Mouse (Mus musculus): ENCODE results near the gene Pdzd2. TPM values are rescaled to one million over a fixed set of nuclear protein-coding genes. Genes with fewer than 3 reads are reported as not detected.
A peak's percentile ranks its signal among the peaks of the same experiment; 100 is the strongest.

The Pdzd2 gene
- polyA plus RNA-seq, 1 experiment from 2014 or later, result 21.8 TPM

GRCm38 (mm10) chr15:12617651-12618050 lies 122.1 kb downstream of the Pdzd2 start:
- H3K9me3 ChIP-seq, result no peaks in the 10 kb centered on the region
- no peak for ATAC-seq (ENCODE audit: insufficient number of reproducible peaks, insufficient read depth, low FRiP score, low TSS enrichment, low read depth)
- H3K4me3 ChIP-seq, result no peak overlapping the region
- WGBS, result 69% methylated on average over 11 of the region's 11 CpGs
- H3K4me2 ChIP-seq, result no peak overlapping the region
- H3K36me3 ChIP-seq, result no peaks in the 10 kb centered on the region
- H3K27me3 ChIP-seq, result no peaks in the 10 kb centered on the region
- no peak overlapping the region for H3K27ac ChIP-seq
- peaks cover 15% of the 10 kb centered on the region for H3K4me1 ChIP-seq
- no peak overlapping the region for H3K9ac ChIP-seq

- no peaks in the 10 kb centered on the region for H3K9me3 ChIP-seq
- H3K9ac ChIP-seq, result no peak overlapping the region
- H3K4me3 ChIP-seq, result no peak overlapping the region
- no peak overlapping the region for H3K27ac ChIP-seq
- no peaks in the 10 kb centered on the region for H3K27me3 ChIP-seq
- WGBS, result 78% methylated on average over 8 of the region's 8 CpGs
- H3K4me2 ChIP-seq, result no peak overlapping the region
- ATAC-seq (ENCODE audit: insufficient number of reproducible peaks, insufficient read depth, low FRiP score, low TSS enrichment, low read depth), result no peak
- no peaks in the 10 kb centered on the region for H3K36me3 ChIP-seq
- H3K4me1 ChIP-seq, result peaks cover 13% of the 10 kb centered on the region
Observed at GRCm38 (mm10) chr15:12617220-12617619, 122.5 kb downstream of the Pdzd2 start.

- ATAC-seq (ENCODE audit: insufficient number of reproducible peaks, insufficient read depth, low FRiP score, low TSS enrichment, low read depth), result no peak
- 65% methylated on average over 20 of the region's 20 CpGs for WGBS
- Histone ChIP-seq H3K4me2 (no peak overlapping the region), H3K4me1 (peaks cover 11% of the 10 kb centered on the region), H3K27ac (no peak overlapping the region), H3K27me3 (no peaks in the 10 kb centered on the region), H3K9me3 (no peaks in the 10 kb centered on the region), H3K4me3 (no peak overlapping the region), H3K9ac (no peak overlapping the region), H3K36me3 (no peaks in the 10 kb centered on the region)
Observed at GRCm38 (mm10) chr15:12614944-12615878, 124.5 kb downstream of the Pdzd2 start.

GRCm38 (mm10) chr15:12614011-12614410 lies 125.7 kb downstream of the Pdzd2 start:
- 60% methylated on average over 9 of the region's 9 CpGs for WGBS

GRCm38 (mm10) chr15:12612944-12613675 lies 126.6 kb downstream of the Pdzd2 start:
- Histone ChIP-seq H3K27me3 (no peaks in the 10 kb centered on the region), H3K27ac (no peak overlapping the region), H3K4me1 (peaks cover 11% of the 10 kb centered on the region), H3K36me3 (no peaks in the 10 kb centered on the region), H3K4me2 (no peak overlapping the region), H3K4me3 (no peak overlapping the region), H3K9ac (no peak overlapping the region), H3K9me3 (no peaks in the 10 kb centered on the region)
- no peak for ATAC-seq (ENCODE audit: insufficient number of reproducible peaks, insufficient read depth, low FRiP score, low TSS enrichment, low read depth)
- WGBS, result 78% methylated on average over 7 of the region's 7 CpGs

More at GRCm38 (mm10) chr15:12614011-12614410, 125.7 kb downstream of the Pdzd2 start:
- no peak overlapping the region for H3K9ac ChIP-seq
- H3K27me3 ChIP-seq, result no peaks in the 10 kb centered on the region
- H3K4me1 ChIP-seq, result peaks cover 11% of the 10 kb centered on the region
- H3K27ac ChIP-seq, result no peak overlapping the region
- H3K4me3 ChIP-seq, result no peak overlapping the region
- no peak for ATAC-seq (ENCODE audit: insufficient number of reproducible peaks, insufficient read depth, low FRiP score, low TSS enrichment, low read depth)
- H3K9me3 ChIP-seq, result no peaks in the 10 kb centered on the region
- no peak overlapping the region for H3K4me2 ChIP-seq
- no peaks in the 10 kb centered on the region for H3K36me3 ChIP-seq

GRCm38 (mm10) chr15:12608090-12608489 lies 131.6 kb downstream of the Pdzd2 start:
- Histone ChIP-seq H3K4me1 (peaks cover 16% of the 10 kb centered on the region), H3K36me3 (no peaks in the 10 kb centered on the region), H3K9ac (no peak overlapping the region), H3K4me2 (no peak overlapping the region), H3K27me3 (no peaks in the 10 kb centered on the region), H3K4me3 (no peak overlapping the region), H3K9me3 (0 out of 2 replicates have a peak, but pooled peaks cover 3% of the 10 kb centered on the region), H3K27ac (no peak overlapping the region)
- WGBS, result 84% methylated on average over 6 of the region's 6 CpGs
- no peak for ATAC-seq (ENCODE audit: insufficient number of reproducible peaks, insufficient read depth, low FRiP score, low TSS enrichment, low read depth)

- 67% methylated on average over 9 of the region's 9 CpGs for WGBS
- no peak overlapping the region for H3K4me3 ChIP-seq
- no peak overlapping the region for H3K4me2 ChIP-seq
- H3K9me3 ChIP-seq, result 0 out of 2 replicates have a peak, but pooled peaks cover 3% of the 10 kb centered on the region
- no peaks in the 10 kb centered on the region for H3K27me3 ChIP-seq
- ATAC-seq (ENCODE audit: insufficient number of reproducible peaks, insufficient read depth, low FRiP score, low TSS enrichment, low read depth), result no peak
- no peak overlapping the region for H3K27ac ChIP-seq
- peaks cover 15% of the 10 kb centered on the region for H3K4me1 ChIP-seq
- H3K36me3 ChIP-seq, result no peaks in the 10 kb centered on the region
- no peak overlapping the region for H3K9ac ChIP-seq
Observed at GRCm38 (mm10) chr15:12606306-12606705, 133.4 kb downstream of the Pdzd2 start.

- no peak for ATAC-seq (ENCODE audit: insufficient number of reproducible peaks, insufficient read depth, low FRiP score, low TSS enrichment, low read depth)
- Histone ChIP-seq H3K36me3 (no peaks in the 10 kb centered on the region), H3K27me3 (no peaks in the 10 kb centered on the region), H3K4me2 (no peak overlapping the region), H3K4me1 (peaks cover 15% of the 10 kb centered on the region), H3K9me3 (0 out of 2 replicates have a peak, but pooled peaks cover 3% of the 10 kb centered on the region), H3K4me3 (no peak overlapping the region), H3K9ac (no peak overlapping the region), H3K27ac (peak overlapping the region; percentile 76)
- WGBS, result 66% methylated on average over 10 of the region's 10 CpGs
Observed at GRCm38 (mm10) chr15:12605239-12605993, 134.3 kb downstream of the Pdzd2 start.

- Histone ChIP-seq H3K4me3 (no peak overlapping the region), H3K4me2 (no peak overlapping the region), H3K9ac (no peak overlapping the region), H3K9me3 (0 out of 2 replicates have a peak, but pooled peaks cover 3% of the 10 kb centered on the region), H3K4me1 (peaks cover 15% of the 10 kb centered on the region), H3K27me3 (no peaks in the 10 kb centered on the region), H3K36me3 (no peaks in the 10 kb centered on the region), H3K27ac (no peak overlapping the region)
- no peak for ATAC-seq (ENCODE audit: insufficient number of reproducible peaks, insufficient read depth, low FRiP score, low TSS enrichment, low read depth)
- WGBS, result 95% methylated on average over 4 of the region's 4 CpGs
Observed at GRCm38 (mm10) chr15:12603674-12604073, 136.1 kb downstream of the Pdzd2 start.

- no peak overlapping the region for H3K9ac ChIP-seq
- no peaks in the 10 kb centered on the region for H3K9me3 ChIP-seq
- H3K27me3 ChIP-seq, result peaks cover 9% of the 10 kb centered on the region; the same call in 1 of the 2 replicates
- peaks cover 7% of the 10 kb centered on the region; the same call in 1 of the 2 replicates for H3K4me1 ChIP-seq
- no peak for ATAC-seq (ENCODE audit: insufficient number of reproducible peaks, insufficient read depth, low FRiP score, low TSS enrichment, low read depth)
- H3K4me3 ChIP-seq, result no peak overlapping the region
- peaks cover 5% of the 10 kb centered on the region; the same call in 1 of the 2 replicates for H3K36me3 ChIP-seq
- H3K4me2 ChIP-seq, result no peak overlapping the region
- WGBS, result 60% methylated on average over 4 of the region's 4 CpGs
- H3K27ac ChIP-seq, result no peak overlapping the region
Observed at GRCm38 (mm10) chr15:12593094-12593493, 146.6 kb downstream of the Pdzd2 start.

- 51% methylated on average over 3 of the region's 3 CpGs for WGBS
- H3K4me2 ChIP-seq, result no peak overlapping the region
Observed at GRCm38 (mm10) chr15:12592628-12593027, 147.1 kb downstream of the Pdzd2 start.

More at GRCm38 (mm10) chr15:12592628-12593027, 147.1 kb downstream of the Pdzd2 start:
- peaks cover 9% of the 10 kb centered on the region; the same call in 1 of the 2 replicates for H3K27me3 ChIP-seq
- H3K9me3 ChIP-seq, result no peaks in the 10 kb centered on the region
- no peak overlapping the region for H3K9ac ChIP-seq
- ATAC-seq (ENCODE audit: insufficient number of reproducible peaks, insufficient read depth, low FRiP score, low TSS enrichment, low read depth), result no peak
- H3K4me1 ChIP-seq, result peaks cover 11% of the 10 kb centered on the region; the same call in 1 of the 2 replicates
- H3K4me3 ChIP-seq, result no peak overlapping the region
- H3K36me3 ChIP-seq, result peaks cover 5% of the 10 kb centered on the region; the same call in 1 of the 2 replicates
- H3K27ac ChIP-seq, result no peak overlapping the region
